Mouse (Mus musculus): ENCODE results near the gene Olfr291.

The Olfr291 gene

GRCm38 (mm10) chr7:84853253-84853652 lies at the start of gene Olfr291:
Gene Olfr291 (plus strand): TSS chr7:84853553.
- DNase-seq (ENCODE audit: low read depth): no peak

- DNase-seq (ENCODE audit: low read depth): peak; percentile 18
Observed at GRCm38 (mm10) chr7:84805224-84805623, 48.1 kb upstream of the Olfr291 start.

GRCm38 (mm10) chr7:84806159-84806558 lies 47.2 kb upstream of the Olfr291 start:
- DNase-seq (ENCODE audit: low read depth): no peak

GRCm38 (mm10) chr7:84884530-84884929 lies 31.2 kb downstream of the Olfr291 start:
- no peak for DNase-seq (ENCODE audit: low read depth)
